Mouse (Mus musculus) olfactory bulb, adult 2 months (tissue): Measurements from ENCODE around the gene Klhl24. TPM values are rescaled to one million over a fixed set of nuclear protein-coding genes. Genes with fewer than 3 reads are reported as not detected.
A peak's percentile ranks its signal among the peaks of the same experiment; 100 is the strongest.

Source experiments
- H3K27ac ChIP-seq: fragments of 200-500 bp; 2 replicates; pipeline ENCODE4 v1.5.1; 2012; ENCODE audit warnings: low read depth, low read length; ENCODE audit not compliant: insufficient read depth
- H3K4me1 ChIP-seq: fragments of 200-500 bp; 2 replicates; pipeline ENCODE4 v1.6.1; 2012; ENCODE audit warnings: low read length; ENCODE audit not compliant: control insufficient read depth, insufficient read depth
- H3K4me3 ChIP-seq: fragments of 200-500 bp; 2 replicates; pipeline ENCODE4 v1.5.1; 2012; ENCODE audit warnings: mild to moderate bottlenecking, low read depth, low read length, moderate library complexity; ENCODE audit not compliant: insufficient read depth
- CTCF ChIP-seq: fragments of 200-500 bp; IDR thresholded peaks from 2 replicates; pipeline ENCODE4 v1.5.1; 2012; ENCODE audit warnings: low read depth, mild to moderate bottlenecking, low read length, moderate library complexity; ENCODE audit not compliant: insufficient read depth
- POLR2A ChIP-seq: fragments of 200-500 bp; IDR thresholded peaks from 2 replicates; pipeline ENCODE4 v1.6.1; 2012; ENCODE audit warnings: mild to moderate bottlenecking, low read depth, low read length, moderate library complexity; ENCODE audit not compliant: insufficient read depth
- WGBS: fragments of 180-500 bp; shearing (Covaris S2); methylation state at CpG from one replicate; pipeline ENCODE4 v1.1.7; 2018; 5-methylcytosine and 5-hydroxymethylcytosine counted together
- polyA plus RNA-seq: library from polyadenylated mRNA; stranded (reverse); fragments of >200 nt; gene quantifications from 2 replicates; pipeline ENCODE4 v1.2.4, GENCODE M21; 2012; ENCODE audit warnings: low replicate concordance; ENCODE audit not compliant: missing spikeins, insufficient read depth, insufficient read length

The Klhl24 gene
- 55.9 TPM in 1 of 2 replicates, not detected in the other for polyA plus RNA-seq

GRCm38 (mm10) chr16:20097069-20097710 is at the start of gene Klhl24:
Gene Klhl24 (plus strand): TSS chr16:20097542.
- Histone ChIP-seq H3K27ac (peak within 1 kb of the TSS; percentile 99), H3K4me1 (no peaks in the 10 kb centered on the region; the same call in 1 of the 2 replicates), H3K4me3 (peak within 1 kb of the TSS; percentile 99)
- TF ChIP-seq CTCF (peak; percentile 57), POLR2A (peak; percentile 90)
- WGBS = 1% methylated on average over 29 of the region's 29 CpGs

DNA sequence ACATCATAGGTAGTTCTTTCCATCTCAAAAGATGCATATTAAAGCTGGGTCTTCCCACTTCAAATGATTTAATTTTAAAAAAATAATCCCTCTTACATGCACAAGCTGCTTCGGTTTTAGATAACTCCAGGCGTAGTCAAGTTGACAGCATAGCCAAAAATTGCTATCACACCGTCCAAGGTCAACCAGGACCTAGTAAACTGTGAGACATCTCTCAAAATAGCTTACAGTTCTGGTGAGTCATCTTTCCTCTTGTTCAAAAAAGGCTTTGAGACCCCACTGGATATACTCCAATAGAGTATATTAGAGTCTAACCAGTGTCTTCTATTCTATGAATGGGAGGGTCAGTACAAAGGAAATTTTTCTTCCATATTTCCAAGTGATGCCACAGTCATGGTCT is 44.7 kb upstream of the Klhl24 start:
- WGBS = 93% methylated on average over 3 of the region's 3 CpGs
- Histone ChIP-seq H3K4me3 (no peak overlapping the region), H3K4me1 (no peaks in the 10 kb centered on the region), H3K27ac (no peak overlapping the region)
- TF ChIP-seq CTCF = no peak
- TF ChIP-seq POLR2A = no peak

GRCm38 (mm10) chr16:20072770-20073169 is 24.6 kb upstream of the Klhl24 start:
- 68% methylated on average over 1 of the region's 1 CpGs for WGBS
- TF ChIP-seq POLR2A = no peak
- no peak overlapping the region for H3K4me3 ChIP-seq
- no peak overlapping the region for H3K27ac ChIP-seq
- H3K4me1 ChIP-seq = no peaks in the 10 kb centered on the region

- TF ChIP-seq POLR2A (no peak), CTCF (no peak)
- no peak overlapping the region for H3K27ac ChIP-seq
- H3K4me3 ChIP-seq = no peak overlapping the region
- H3K4me1 ChIP-seq = no peaks in the 10 kb centered on the region
- WGBS = 66% methylated on average over 1 of the region's 1 CpGs
These were observed 20.7 kb upstream of the Klhl24 start for GRCm38 (mm10) chr16:20076675-20077074.

GRCm38 (mm10) chr16:20080271-20080670 is 17.1 kb upstream of the Klhl24 start:
- TF ChIP-seq POLR2A = no peak
- TF ChIP-seq CTCF = no peak
- no peaks in the 10 kb centered on the region for H3K4me1 ChIP-seq
- WGBS = 86% methylated on average over 3 of the region's 3 CpGs

GRCm38 (mm10) chr16:20084623-20085022 is 12.7 kb upstream of the Klhl24 start:
- 90% methylated on average over 1 of the region's 1 CpGs for WGBS
- no peak overlapping the region for H3K27ac ChIP-seq
- H3K4me1 ChIP-seq = no peaks in the 10 kb centered on the region
- H3K4me3 ChIP-seq = no peak overlapping the region
- TF ChIP-seq CTCF (no peak), POLR2A (no peak)

More at GRCm38 (mm10) chr16:20080271-20080670, 17.1 kb upstream of the Klhl24 start:
- Histone ChIP-seq H3K4me3 (no peak overlapping the region), H3K27ac (no peak overlapping the region)

GRCm38 (mm10) chr16:20085250-20085905 is 12.0 kb upstream of the Klhl24 start:
- WGBS = 94% methylated on average over 5 of the region's 5 CpGs
- TF ChIP-seq POLR2A (no peak), CTCF (no peak)

DNA sequence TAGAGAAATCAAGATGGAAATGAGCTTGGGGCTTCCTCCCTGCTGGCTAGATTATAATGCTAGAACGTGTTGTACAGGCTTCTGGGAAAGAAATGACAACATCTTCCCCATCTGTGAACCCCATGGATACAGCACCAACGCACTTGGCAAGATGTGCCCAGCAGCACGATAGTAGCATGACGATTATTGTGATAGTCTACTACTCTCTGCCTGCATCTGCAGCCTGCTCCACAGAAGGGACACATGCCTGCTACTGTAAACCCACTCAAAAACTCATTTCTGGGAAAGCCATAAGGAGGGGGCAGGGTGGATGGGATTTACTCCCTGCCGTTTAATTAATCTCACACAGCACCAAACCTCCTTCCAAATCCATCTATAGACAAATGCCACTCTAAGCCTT is 10.4 kb upstream of the Klhl24 start:
- Histone ChIP-seq H3K27ac (no peak overlapping the region), H3K4me1 (no peaks in the 10 kb centered on the region), H3K4me3 (no peak overlapping the region)
- no peak for TF ChIP-seq CTCF
- TF ChIP-seq POLR2A = no peak
- WGBS = 66% methylated on average over 5 of the region's 5 CpGs

More at GRCm38 (mm10) chr16:20085250-20085905, 12.0 kb upstream of the Klhl24 start:
- H3K27ac ChIP-seq = no peak overlapping the region
- H3K4me3 ChIP-seq = no peak overlapping the region
- H3K4me1 ChIP-seq = no peaks in the 10 kb centered on the region

DNA sequence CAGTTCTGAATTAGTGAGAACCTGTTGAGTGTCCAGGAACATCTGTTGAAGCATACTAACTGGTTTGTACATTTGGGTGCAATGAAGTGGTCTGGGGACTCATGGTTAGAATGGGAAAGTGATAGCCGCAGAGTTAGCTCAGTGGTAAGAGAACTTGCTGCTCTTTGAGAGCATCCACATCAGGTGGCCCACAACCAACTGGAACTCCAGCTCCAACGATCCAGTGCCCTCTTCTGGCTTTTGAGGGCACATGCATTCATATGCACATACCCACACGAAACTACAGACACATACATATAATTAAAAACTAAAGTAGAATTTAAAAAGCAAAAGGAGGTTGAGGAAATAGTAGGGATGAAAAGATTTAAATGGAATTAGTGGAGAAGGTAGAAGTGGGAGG is 7.7 kb upstream of the Klhl24 start:
- H3K4me1 ChIP-seq = no peaks in the 10 kb centered on the region
- TF ChIP-seq POLR2A (no peak), CTCF (no peak)
- no peak overlapping the region for H3K4me3 ChIP-seq
- 93% methylated on average over 3 of the region's 3 CpGs for WGBS
- H3K27ac ChIP-seq = no peak overlapping the region
